Mouse (Mus musculus) T-cell, adult 2 months (primary cell): Measurements from ENCODE around the gene Ptprd.

ENCODE experiments used
- DNase-seq: peaks from one replicate; pipeline ENCODE4 v3.0.0; 2022; ENCODE audit warnings: low spot score

Ptprd gene

DNA sequence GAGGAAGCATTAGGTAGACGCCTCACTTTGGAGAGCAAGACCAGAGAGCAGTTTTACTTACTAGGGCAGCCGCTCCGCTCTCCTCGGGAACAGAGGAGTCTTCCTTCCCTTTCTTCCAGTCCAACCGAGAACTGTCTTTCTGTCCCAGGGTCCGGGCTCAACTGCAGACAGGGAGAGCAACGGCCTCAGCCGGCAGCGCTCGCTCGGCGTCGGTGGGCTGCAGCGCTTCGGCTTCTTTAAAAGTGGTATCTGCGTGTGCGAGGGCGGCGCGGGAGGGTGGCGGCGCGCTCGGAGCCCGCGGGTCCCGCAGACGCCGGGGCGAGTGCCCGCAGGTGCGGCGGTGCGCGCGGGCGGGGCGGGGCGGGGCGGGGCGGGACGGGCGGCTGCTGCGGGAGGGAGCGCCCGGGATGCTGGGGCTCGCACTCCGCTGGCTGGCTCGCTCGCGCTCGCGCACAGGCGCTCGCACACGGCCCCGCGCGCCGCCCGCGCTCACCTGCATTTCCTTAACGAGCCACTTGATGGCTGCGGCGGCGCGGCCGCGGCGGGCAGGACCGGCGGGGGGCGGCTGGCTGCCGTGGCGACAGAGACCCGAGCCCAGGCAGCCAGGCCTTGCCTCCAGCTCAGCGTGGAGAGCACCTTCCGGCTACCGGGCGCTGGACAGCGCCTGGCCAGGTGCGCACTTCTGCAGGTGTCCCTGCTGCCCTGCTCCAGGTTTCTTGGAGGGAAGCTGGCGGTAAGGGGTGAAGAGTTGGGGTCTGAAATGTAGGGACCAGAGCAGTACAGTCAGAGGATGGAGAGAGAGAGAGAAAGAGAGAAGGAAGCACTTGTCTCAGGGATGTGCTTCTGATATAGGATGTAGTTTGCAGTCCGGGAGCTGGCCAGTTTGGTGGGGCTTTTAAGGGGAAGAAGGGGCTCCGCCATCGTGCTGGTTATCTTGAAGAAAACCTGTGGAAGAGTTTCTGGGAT lies at the start of gene Ptprd:
TSS of gene Ptprd (minus strand) at position 433 of the 966 bp plus-strand sequence.
- no peak for DNase-seq

DNA sequence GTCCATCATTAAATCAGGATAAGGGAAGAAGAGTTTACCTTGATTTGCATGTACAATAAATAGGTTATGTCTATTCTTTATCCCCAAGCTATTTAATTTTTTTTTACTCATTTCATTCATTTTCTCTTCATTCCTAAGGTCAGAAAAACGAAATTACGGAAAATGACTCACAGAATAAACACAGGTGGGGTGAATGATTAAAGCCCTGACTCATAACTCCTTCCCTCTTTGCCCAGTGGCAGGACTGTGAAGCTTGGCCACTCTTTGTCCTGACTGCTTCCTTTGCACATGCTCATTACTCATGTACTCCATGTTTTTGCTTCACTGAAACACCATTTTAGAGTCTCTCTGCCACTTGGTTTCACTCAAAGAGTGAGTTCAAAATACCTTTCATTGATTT lies 24.1 kb upstream of the Ptprd start:
- DNase-seq: no peak

DNA sequence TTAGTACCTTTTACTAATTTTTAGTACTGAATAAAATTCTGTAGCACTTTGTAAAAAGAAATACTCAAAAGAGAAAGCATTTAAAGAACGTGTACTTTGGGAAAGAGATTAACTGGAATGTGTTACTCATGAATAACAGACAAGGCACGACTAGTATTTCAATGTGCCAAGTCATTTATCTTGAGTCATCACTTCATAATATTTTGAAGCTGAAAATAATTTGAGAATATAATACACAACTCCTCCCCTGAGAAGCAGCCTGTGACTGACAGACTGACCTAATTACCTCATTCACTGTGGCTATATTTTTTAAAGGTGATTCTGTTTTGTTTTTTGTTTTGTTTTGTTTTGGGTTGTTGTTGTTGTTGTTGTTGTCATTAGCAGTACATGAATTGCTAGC lies 23.6 kb upstream of the Ptprd start:
- no peak for DNase-seq

DNA sequence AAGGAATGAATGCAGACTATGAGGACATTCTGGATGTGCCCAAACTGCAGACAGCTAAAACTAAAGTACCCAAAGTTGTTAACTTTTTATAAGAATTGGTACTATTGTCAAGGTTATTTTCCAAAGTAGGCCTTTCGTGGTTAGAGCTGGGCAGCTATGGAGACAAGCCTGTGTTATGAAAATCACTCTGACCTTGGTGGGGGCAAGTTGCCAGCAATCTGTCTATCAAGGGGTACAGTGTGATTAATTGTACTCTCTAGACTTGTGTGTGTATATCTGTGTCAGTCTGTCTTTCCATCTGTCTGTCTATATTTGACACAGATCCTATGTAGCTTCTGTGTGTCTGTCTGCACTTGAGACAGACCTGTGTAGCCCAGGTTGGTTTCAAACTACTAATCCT lies 22.9 kb upstream of the Ptprd start:
- DNase-seq: no peak

DNA sequence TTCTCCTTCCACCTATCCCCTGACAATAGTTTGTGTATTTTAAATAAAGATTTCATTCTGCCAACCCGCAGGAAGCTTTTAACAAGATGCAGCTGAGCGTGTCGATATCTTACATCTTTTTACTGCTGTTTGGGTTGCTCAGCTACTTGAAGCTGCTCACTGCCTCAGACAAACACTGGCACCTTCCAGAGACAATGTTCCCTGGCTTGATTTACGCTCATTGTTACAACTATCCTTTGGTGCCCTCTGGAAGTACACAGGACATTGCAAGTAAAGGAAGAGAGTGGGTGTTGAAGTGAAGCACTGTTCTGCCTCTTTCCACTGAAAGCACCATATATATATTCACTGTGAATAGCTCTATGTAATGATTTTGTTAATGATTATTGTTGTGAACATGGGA lies 2.2 kb upstream of the Ptprd start:
- DNase-seq: no peak

DNA sequence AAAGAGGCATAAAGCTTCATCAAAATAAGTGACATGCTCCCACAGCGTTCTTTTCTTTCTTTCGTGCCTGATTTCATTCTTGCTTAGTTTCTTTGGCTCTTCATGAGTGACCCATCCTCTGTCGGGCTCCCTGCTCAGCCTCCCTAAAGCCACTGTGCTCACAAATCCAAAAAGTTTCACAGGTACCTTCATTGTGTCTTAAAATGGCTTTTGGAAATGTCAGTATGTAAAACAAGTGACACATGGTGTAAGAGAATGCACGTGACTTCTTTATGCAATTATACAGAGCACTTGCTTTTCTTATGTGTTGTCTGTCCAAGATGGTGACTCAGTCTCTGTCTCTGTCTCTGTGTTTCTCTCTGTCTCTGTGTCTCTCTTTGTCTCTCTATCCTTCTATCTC lies 1.2 kb upstream of the Ptprd start:
- DNase-seq: no peak

DNA sequence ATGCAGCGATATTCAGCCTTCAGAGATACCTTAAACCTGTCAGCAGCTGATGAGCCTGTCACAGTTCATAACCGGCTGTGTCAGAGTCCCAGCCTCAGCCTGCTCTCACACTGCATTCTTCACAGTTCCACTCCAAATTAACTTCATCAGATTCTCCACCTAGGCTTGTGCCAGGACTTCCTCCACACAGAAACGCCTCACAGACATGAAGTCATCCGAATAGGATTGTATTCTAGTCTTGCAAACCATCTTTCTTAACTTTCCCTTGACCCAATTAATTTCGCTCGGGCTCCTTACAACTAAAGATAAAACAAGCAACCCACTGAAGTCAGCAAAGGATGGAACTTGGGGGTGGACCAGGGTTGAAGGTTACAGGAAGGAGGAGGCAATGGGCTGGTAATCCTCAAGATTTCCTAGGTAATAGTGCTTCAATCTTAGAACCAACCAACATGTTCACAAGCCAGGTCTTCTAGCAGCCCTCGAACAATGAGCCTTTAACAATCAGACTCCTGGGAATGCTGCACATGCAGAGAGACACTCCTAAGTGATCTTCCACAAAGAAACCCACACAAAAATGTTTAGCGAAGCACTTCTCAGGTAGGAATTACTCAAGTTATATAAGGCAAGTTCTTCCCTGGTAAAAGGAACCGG lies 758 bp downstream of the Ptprd start:
- no peak for DNase-seq

DNA sequence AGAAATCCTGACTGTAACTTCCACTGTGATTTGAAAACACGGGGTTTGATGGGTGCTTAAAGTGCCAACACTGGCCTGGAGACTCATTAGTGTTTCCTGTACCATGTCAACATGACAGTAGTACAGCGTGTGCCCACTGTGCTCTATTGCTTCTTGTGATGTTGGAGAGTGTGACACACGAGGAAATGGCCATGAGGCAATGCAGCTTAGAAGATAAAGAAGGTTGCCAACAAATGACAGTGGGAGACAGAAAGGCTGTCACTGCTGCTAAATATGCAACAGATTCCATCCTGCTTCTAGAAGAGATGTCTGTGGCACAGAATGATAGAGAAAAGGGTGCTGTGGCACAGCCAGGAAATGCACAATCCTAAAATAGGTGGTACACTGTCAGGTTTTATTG lies 6.7 kb downstream of the Ptprd start:
- no peak for DNase-seq

DNA sequence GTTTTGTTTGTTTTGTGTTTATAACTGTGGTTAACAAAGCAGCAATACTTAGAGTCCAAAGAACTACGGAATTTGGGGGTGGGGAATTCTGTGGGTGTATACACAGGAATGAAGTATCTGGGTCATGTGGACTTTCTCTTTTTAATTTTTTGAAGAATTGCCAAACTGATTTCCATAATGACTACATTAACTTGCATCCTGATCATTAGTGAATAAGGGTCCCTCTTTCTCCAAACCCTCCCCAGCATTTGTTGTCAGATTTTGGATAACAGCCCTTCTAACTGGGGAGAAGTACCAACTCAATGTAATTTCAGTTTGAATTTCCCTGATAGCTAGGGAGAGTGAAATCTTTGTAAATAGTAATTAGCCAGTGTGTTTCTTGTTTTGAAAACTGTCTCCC lies 43.3 kb downstream of the Ptprd start:
- DNase-seq: no peak

DNA sequence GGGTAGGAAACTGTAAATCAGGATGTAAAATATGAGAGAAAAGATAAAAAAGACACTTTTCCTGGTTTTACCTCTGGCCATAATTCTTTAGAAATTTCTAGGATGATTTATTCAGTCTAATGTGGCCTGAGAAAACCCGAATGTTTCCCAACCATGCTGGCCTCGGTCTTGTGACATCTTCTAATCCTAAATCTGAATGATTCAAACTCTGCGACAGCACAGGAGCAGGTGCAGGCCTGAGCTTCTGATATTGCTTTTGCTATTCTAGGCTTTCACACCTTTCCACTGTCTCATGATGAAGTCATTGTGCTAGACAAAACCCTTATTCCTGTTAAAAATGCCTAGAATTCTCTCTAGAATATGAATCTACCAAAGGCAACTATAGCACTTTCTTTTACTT lies 51.3 kb downstream of the Ptprd start:
- DNase-seq: no peak

DNA sequence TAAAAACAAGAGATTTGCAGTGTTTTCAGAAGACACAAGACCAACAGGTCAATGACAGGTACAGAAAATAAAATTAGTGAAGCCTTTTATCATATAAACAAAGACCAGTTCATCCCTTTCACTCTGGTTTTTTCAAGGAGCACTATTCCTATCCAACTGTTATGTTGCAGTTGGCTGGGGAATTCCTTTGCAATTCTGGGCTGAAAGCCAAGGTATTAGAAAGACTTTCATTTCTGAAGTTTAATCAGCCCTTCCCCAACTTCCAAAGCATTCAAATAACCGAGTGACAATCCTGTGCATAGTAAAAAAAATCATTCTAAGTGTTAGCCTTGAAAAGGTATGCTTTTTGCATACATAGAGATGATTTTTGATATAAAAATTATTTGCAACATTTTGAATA lies 61.2 kb downstream of the Ptprd start:
- DNase-seq: no peak

DNA sequence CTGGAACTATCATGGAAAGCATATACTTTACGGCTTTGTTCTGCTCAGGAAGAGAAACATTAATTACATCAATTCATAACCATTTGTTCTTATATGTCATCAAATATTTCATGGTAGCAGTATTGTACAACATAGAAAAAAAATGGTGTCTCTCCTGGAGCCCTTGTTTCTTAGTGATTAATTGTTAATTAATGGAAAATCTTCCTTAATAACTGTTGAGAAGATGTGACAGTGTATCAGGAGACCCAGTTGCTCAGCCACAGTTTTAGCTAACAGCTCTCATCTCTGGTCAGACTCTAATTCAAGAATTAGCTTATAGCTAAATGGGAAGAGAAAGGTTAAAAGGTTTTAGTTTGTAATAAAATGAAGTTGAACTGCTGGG lies 69.0 kb downstream of the Ptprd start:
- no peak for DNase-seq

DNA sequence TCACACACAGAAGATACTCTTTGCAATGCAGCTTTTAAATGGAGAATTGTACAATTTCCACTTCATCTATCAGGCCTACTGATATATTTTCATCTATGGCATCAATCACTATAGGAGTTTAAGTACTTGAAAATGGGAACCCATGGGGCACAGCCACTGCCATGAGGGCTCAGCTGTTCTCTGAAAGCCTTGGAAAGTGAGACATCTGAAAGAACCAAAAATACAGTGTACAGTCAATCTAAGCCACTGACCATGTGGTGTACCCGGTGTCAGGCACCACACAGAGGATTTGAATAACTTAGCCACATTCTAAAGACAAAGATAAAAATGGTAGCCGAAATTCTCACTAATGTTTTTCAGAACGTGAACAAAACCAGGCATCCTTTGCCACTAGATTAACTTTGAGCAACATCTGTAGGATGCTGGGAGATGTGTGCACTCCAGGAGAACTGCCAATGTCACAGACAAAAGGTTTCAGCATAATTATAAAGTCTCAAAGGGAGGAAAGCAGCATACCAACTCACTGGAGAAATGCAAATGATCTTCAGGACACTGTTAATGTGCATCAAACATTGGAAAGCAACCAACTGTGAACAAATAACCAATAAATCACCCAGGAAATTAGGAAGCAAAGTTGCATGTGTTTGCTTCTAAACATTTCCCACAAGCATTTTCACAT lies 69.5 kb downstream of the Ptprd start:
- DNase-seq: no peak

DNA sequence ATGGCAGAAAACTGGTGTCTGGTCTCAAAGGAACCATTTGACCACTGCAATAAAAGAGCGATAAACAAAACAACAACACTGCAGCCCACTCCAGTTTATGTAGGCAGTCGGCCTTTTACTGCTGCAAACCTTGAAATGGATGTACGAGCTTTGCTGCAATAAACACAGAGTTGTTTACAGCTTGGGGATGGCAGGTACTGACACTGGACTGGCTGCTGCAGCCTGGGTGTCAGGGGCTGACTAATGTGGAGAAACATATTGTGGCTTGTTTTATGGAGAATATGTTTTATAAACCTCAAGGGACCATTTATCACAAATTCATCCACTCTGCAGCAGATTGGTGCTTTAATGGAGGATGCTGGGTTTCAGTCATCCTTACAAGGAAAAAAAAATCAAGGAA lies 100.9 kb downstream of the Ptprd start:
- DNase-seq: no peak

DNA sequence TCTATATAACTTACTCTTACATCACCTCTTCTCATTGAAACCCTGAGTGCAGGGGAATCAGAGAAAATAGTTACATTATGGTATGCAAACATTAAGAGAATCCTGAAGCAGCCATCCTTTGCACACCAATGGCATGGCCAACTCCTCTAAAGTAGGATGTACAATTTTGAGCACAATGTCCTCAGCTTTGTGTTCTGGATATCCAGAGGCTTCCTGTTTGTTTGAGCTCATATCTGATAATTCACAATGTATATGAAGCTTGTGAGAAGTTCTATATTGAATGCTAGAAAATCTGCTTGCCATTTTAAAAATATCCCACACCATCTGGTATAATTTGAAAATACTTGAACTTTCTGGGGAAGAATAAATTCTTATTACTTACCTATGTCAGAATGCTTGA lies 114.2 kb downstream of the Ptprd start:
- DNase-seq: no peak

DNA sequence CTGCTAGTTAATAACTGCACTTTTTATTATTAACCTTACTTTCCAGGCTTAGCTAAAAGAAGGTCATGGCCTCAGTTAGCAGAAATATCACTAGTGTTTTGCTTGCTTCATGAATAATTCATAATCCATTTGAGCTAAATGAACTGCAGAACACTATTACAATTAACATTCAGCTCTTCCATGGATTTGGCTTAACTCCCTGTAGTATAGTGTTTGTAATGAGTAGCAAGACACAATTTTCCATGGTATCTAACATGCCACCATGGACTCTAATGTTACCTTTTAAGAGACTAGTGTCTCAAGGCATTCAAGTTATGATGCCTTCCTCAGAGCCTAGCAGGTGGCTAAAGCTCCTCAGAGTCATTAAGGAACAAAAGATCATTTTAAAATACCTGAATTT lies 129.0 kb downstream of the Ptprd start:
- DNase-seq: no peak

DNA sequence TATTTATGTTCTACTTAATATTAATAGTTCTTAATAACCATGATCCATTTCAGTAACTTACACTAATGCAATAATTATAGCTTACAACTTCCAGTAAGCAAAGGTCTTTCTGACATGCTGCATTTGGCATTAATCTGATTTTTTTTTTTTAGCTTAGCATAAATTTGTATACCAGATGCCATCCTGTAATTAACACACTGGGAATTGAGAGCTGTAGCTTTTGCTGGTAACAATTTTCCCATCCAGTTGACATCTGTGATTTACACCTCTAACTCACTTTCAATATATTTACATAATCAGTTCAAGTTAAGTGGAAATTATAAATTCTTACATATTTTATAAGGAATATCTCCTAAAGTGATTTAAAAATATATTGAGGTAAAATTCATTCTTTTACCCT lies 134.3 kb downstream of the Ptprd start:
- no peak for DNase-seq

DNA sequence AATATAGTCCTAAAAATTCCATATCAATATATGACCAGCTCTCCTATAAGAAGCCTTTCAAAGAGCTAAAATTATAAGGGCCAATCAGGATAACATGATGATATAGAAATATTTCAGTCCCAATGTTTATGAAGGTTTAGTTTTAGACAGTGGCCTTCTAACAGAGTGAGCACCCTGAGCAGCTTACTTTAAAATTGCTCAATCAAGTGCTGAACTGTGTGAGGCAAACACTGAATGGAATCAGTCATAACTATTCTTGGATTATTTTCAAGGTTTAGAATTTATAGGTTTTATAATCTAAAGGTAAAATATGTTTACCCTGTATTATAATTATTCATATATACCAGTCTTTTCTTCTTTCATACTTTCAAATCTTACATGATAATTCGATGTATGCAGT lies 134.7 kb downstream of the Ptprd start:
- DNase-seq: no peak

DNA sequence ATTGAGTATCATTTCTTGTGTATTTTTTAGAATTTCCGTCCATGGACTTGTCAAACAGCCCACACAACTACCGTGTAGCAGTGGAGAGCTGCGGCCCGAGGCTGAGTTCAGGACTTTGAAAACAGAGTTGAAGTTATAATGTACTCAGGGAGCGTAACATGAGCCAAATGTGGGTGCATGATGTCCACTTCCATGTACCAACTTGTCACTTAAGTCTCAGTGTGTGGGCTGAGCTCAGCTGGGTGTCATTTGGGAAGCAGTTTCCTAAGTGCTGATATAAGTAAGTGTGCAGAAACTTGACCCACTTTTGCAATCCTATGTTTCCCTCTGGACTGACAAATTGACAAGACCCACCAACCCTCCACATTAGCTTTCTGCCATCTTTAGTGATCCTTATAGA lies 173.4 kb downstream of the Ptprd start:
- DNase-seq: no peak

DNA sequence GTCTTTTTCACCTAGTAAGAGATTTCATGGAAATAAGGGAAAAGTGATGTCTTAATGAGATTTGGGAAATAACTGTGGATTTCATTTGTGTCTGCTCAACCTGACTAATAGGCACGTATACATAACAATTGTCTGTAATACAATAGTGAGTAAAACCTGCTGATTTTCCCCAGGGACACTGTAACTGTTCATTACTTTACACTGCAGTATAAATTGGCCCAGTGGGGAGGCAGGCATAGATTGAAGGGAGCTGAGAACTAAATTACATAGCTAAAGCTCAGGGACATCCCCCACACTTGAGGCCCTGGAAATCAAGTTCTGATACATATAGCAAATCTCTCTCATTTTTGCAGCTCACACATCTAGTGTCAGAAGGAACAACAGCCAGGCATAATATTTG lies 209.7 kb downstream of the Ptprd start:
- no peak for DNase-seq

DNA sequence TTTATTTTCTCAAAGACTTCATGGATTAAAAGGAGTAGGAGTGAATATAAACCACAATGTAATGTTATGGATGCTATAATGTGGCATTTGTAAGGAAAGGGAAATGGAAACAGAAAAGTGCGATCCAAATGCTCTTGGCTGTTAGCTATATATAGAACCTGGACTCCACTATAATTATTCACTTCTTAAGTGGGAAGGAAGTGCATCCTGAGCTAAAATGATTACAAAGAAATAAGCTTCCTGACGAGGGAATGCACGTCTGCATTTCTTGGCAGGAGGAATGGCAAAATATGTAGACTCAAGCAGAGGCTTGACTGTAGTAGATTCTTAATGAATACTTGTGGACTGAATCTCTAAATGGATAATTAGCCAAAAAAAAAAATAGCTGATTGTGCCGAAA lies 219.1 kb downstream of the Ptprd start:
- DNase-seq: no peak

DNA sequence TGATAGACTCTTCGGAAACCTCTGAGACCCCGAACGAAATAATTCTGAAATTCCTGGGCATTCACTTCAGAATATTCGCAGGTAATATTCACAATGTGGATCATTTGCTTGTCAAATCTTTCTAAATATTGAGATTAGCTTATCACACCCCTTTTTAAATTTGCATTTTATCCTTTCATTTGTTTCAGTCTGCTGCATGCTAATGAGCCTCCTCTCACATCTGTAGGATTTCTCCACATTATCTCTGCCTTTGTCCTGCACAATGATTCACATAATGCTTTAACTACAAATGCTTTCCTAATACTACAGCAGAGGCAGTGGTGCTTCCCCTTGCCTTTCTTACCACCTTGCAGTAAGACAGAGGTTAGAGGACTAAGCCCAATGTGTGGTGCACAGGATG lies 229.7 kb downstream of the Ptprd start:
- DNase-seq: no peak

DNA sequence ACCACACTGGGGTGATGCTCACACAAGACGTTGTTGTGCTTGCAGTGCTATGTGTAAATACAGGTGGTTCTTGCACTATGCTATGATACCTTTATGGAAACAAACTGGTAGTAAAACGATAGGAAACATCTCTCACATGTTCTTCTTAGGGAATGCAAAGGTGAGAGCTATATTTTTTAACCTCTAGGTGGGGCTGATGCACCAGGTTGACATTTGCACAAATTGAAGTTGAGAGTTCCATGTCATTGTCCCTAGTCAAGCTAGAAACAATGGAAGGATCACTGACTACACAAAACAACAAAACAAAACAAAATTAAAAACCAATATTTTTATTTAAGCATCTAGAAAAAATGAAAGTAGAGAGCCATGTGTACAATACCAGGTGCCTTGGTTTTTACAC lies 250.1 kb downstream of the Ptprd start:
- DNase-seq: no peak
